Mouse (Mus musculus): ENCODE data around the gene Tpbpa. TPM values are rescaled to one million over a fixed set of nuclear protein-coding genes. Genes with fewer than 3 reads are reported as not detected.
"Not testable (repeated sequence)": the region's sequence is repeated elsewhere in the genome, so short reads cannot be mapped to it uniquely, and the experiment has no call there.

Gene Tpbpa
- polyA plus RNA-seq, 1 experiment from 2014 or later: not detected

DNA sequence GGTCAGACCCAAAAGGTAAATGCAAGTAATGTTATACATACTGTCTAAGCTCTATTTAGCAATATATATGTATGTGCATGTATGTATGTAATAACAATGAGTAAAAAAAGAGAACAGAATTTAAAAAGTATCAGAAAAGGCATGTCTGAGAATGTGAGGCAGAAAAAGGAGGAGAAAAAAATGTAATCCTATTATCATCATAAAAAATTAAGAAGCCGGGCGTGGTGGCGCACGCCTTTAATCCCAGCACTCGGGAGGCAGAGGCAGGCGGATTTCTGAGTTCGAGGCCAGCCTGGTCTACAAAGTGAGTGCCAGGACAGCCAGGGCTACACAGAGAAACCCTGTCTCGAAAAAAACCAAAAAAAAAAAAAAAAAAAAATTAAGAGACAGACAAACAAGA, 45.0 kb downstream of the Tpbpa start, which contains the start of gene Gm49392:
Gene Gm49392, minus strand, starts transcription at position 101 of the 400 bp plus-strand sequence.
- H3K9ac ChIP-seq (ENCODE audit: low read length); H3K27ac ChIP-seq (ENCODE audit: low read length): not testable (repeated sequence)
- WGBS: 91% methylated on average over 7 of the region's 8 CpGs

DNA sequence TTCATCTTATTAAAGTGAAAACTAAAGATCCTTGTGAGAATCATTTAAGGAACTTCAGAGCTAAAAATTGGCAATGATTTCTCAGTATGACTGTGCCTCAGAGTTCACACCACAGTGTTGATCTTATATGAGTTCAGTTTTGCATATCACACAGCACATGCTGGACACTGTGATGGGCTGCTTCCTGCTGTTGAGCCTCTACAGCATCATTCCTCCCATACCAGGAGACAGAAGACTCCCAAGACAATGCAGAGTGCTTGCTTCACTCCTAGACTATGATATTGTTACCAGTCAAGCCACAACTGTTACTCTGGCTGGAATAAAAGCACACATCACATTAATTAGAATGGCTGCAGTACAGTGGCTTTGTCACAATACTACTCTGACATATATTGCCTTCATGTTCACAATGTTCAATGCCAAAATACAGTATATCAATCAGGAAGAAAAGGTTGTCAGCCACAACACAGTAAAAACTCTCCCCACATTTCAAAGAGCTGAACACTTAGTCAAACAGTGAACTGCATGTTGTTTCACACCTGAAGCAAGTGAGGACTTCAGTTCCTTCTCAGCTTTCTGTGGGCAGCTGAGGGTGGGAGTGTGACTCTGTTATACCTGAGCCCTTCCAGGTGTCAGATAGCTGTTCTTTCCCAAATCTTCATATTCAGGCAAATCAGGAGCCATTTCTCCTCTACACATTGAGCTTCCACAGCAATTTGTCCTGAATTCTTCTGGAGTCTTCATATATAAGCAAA, 46.2 kb downstream of the Tpbpa start:
- Histone ChIP-seq H3K27me3 (ENCODE audit: control insufficient read depth, insufficient read depth, low read length) (no peaks in the 10 kb centered on the region), H3K27ac (ENCODE audit: low read length) (no peak overlapping the region)
- no peak for ATAC-seq (ENCODE audit: insufficient read depth, low FRiP score)

More for the DNA sequence above, 45.0 kb downstream of the Tpbpa start, which contains the start of gene Gm49392:
- not testable (repeated sequence) for H3K4me2 ChIP-seq (ENCODE audit: low read depth, low read length); H3K36me3 ChIP-seq (ENCODE audit: control insufficient read depth, insufficient read depth, low read length); H3K9me3 ChIP-seq (replicated peaks; ENCODE audit: control insufficient read depth, low read length); H3K4me3 ChIP-seq (replicated peaks; ENCODE audit: low read length); H3K27me3 ChIP-seq (ENCODE audit: control insufficient read depth, insufficient read depth, low read length); ATAC-seq (ENCODE audit: insufficient read depth, low FRiP score); H3K4me1 ChIP-seq (ENCODE audit: control insufficient read depth, insufficient read depth, low read length)

GRCm38 (mm10) chr13:60892301-60892700, 49.5 kb downstream of the Tpbpa start:
- Histone ChIP-seq H3K27ac (ENCODE audit: low read length) (no peak overlapping the region), H3K4me1 (ENCODE audit: control insufficient read depth, insufficient read depth, low read length) (no peaks in the 10 kb centered on the region), H3K27me3 (ENCODE audit: control insufficient read depth, insufficient read depth, low read length) (no peaks in the 10 kb centered on the region), H3K36me3 (ENCODE audit: control insufficient read depth, insufficient read depth, low read length) (no peaks in the 10 kb centered on the region), H3K4me3 (replicated peaks; ENCODE audit: low read length) (no peak overlapping the region), H3K9ac (ENCODE audit: low read length) (no peak overlapping the region), H3K4me2 (ENCODE audit: low read depth, low read length) (no peak overlapping the region), H3K9me3 (replicated peaks; ENCODE audit: control insufficient read depth, low read length) (no peaks in the 10 kb centered on the region)
- 76% methylated on average over 1 of the region's 1 CpGs for WGBS
- no peak for ATAC-seq (ENCODE audit: insufficient read depth, low FRiP score)

More for the DNA sequence above, 46.2 kb downstream of the Tpbpa start:
- no peak overlapping the region for H3K9ac ChIP-seq (ENCODE audit: low read length)
- no peak overlapping the region for H3K4me3 ChIP-seq (replicated peaks; ENCODE audit: low read length)
- H3K36me3 ChIP-seq (ENCODE audit: control insufficient read depth, insufficient read depth, low read length): no peaks in the 10 kb centered on the region
- H3K4me2 ChIP-seq (ENCODE audit: low read depth, low read length): no peak overlapping the region
- no peaks in the 10 kb centered on the region for H3K9me3 ChIP-seq (replicated peaks; ENCODE audit: control insufficient read depth, low read length)
- no peaks in the 10 kb centered on the region for H3K4me1 ChIP-seq (ENCODE audit: control insufficient read depth, insufficient read depth, low read length)

Other genes with a start within 250 kb of the Tpbpa start
- not detected in 2 replicates for gene BC051665, start 155.6 kb downstream of the Tpbpa start, polyA plus RNA-seq (2015; fragmentation: Nextera tagmentation; extraction: Ambion mirVana)
- gene Ctsll3, start 139.1 kb downstream of the Tpbpa start, polyA plus RNA-seq (2015; fragmentation: Nextera tagmentation; extraction: Ambion mirVana): not detected in 2 replicates
- gene 4930486L24Rik, start 77.5 kb downstream of the Tpbpa start, polyA plus RNA-seq (2015; fragmentation: Nextera tagmentation; extraction: Ambion mirVana): not detected in 2 replicates
- 0.19 and 0.50 TPM in 2 replicates for gene Gm49392, start 45.1 kb downstream of the Tpbpa start, polyA plus RNA-seq (2015; fragmentation: Nextera tagmentation; extraction: Ambion mirVana)
- gene Ctla2b, start 44.5 kb downstream of the Tpbpa start, polyA plus RNA-seq (2015; fragmentation: Nextera tagmentation; extraction: Ambion mirVana): 2.4 and 3.1 TPM in 2 replicates
- not detected in 2 replicates for gene Tpbpb, start 37.1 kb downstream of the Tpbpa start, polyA plus RNA-seq (2015; fragmentation: Nextera tagmentation; extraction: Ambion mirVana)
- not detected in 2 replicates for gene Gm49393, start 6.4 kb downstream of the Tpbpa start, polyA plus RNA-seq (2015; fragmentation: Nextera tagmentation; extraction: Ambion mirVana)
- 1.4 and 2.6 TPM in 2 replicates for gene Gm49391, start 5.4 kb downstream of the Tpbpa start, polyA plus RNA-seq (2015; fragmentation: Nextera tagmentation; extraction: Ambion mirVana)
- gene Ctla2a, start 5.4 kb downstream of the Tpbpa start, polyA plus RNA-seq (2015; fragmentation: Nextera tagmentation; extraction: Ambion mirVana): 28.5 and 29.6 TPM in 2 replicates
- not detected in 2 replicates for gene Ctsj, start 64.0 kb upstream of the Tpbpa start, polyA plus RNA-seq (2015; fragmentation: Nextera tagmentation; extraction: Ambion mirVana)
- gene Ctsq, start 98.6 kb upstream of the Tpbpa start, polyA plus RNA-seq (2015; fragmentation: Nextera tagmentation; extraction: Ambion mirVana): not detected in 2 replicates
- not detected in 2 replicates for gene Ctsr, start 222.3 kb upstream of the Tpbpa start, polyA plus RNA-seq (2015; fragmentation: Nextera tagmentation; extraction: Ambion mirVana)

Measured in stomach, embryonic 16.5 days (tissue).